Mouse (Mus musculus) stomach, embryonic 14.5 days (tissue): ENCODE data around the gene Ceacam19. TPM values are rescaled to one million over a fixed set of nuclear protein-coding genes. Genes with fewer than 3 reads are reported as not detected.

Experiments
- ATAC-seq: fragments of 200-750 bp; cut with Nextera tagmentation; 2 replicates; pipeline ENCODE4 v1.8.0; 2017; ENCODE audit warnings: low read depth, moderate TSS enrichment; ENCODE audit not compliant: insufficient number of reproducible peaks, insufficient read depth, low FRiP score
- H3K27ac ChIP-seq: fragments of 300-500 bp; sonication (generic); 2 replicates; pipeline ENCODE4 v1.5.1; 2014; ENCODE audit warnings: mild to moderate bottlenecking, low read length, moderate library complexity, mixed read lengths
- H3K27me3 ChIP-seq: fragments of 300-500 bp; sonication (generic); 2 replicates; pipeline ENCODE4 v1.6.1; 2014; ENCODE audit warnings: low read length, control low read depth, mixed read lengths; ENCODE audit not compliant: control insufficient read depth, insufficient read depth
- H3K36me3 ChIP-seq: fragments of 300-500 bp; sonication (generic); 2 replicates; pipeline ENCODE4 v1.6.1; 2014; ENCODE audit warnings: mild to moderate bottlenecking, control low read depth, low read length, moderate library complexity, mixed read lengths; ENCODE audit not compliant: control insufficient read depth, insufficient read depth
- H3K4me1 ChIP-seq: fragments of 300-500 bp; sonication (generic); 2 replicates; pipeline ENCODE4 v1.6.1; 2014; ENCODE audit warnings: low read length, control low read depth, mixed read lengths; ENCODE audit not compliant: control insufficient read depth, insufficient read depth
- H3K4me2 ChIP-seq: fragments of 300-500 bp; sonication (generic); replicated peaks from 2 replicates; pipeline ENCODE4 v1.6.1; 2014; ENCODE audit warnings: low read depth, low read length, control low read depth
- H3K4me3 ChIP-seq: fragments of 300-500 bp; sonication (generic); 2 replicates; pipeline ENCODE4 v1.5.1; 2014; ENCODE audit warnings: low read depth, low read length, control low read depth
- H3K9ac ChIP-seq: fragments of 300-500 bp; sonication (generic); replicated peaks from 2 replicates; pipeline ENCODE4 v1.6.1; 2014; ENCODE audit warnings: low read depth, mild to moderate bottlenecking, control low read depth, low read length, moderate library complexity, mixed read lengths
- H3K9me3 ChIP-seq: fragments of 300-500 bp; sonication (generic); 2 replicates; pipeline ENCODE4 v1.6.1; 2016; ENCODE audit warnings: low read depth, low read length, control low read depth; ENCODE audit not compliant: control insufficient read depth
- WGBS: fragments of 180-500 bp; shearing (Covaris S2); extraction: QIAGEN DNeasy Blood & Tissue Kit; methylation state at CpG from one replicate; pipeline ENCODE4 v1.1.7; 2014; 5-methylcytosine and 5-hydroxymethylcytosine counted together
- polyA plus RNA-seq: library from polyadenylated mRNA; unstranded; fragments of >200 nt; fragmentation: Nextera tagmentation; extraction: Ambion mirVana; gene quantifications from 2 replicates; pipeline ENCODE4 v1.2.1, GENCODE M21; 2014

Gene Ceacam19
- polyA plus RNA-seq, 1 experiment from 2014 or later, result 0.14 TPM

DNA sequence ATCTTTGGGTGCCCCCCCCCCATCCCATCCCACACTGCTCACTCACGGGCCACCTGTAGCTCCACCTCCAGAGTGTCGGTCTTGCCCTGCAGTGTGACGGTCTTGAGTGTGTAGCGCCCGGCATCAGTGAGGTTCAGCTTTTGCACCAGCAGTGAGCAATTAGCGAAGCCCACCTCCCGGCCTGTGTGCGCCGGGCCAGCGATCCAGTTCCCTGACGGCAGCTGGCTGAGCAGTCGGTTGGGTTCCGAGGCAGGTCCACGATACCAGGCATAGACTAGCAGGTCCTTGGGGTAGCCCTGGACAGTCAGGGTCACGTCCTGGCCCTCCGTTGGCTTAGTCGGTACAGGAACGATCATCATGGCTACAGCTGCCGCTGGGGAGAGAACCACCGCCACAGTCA is 34.2 kb downstream of the Ceacam19 start:
- H3K27ac ChIP-seq, result no peak overlapping the region
- WGBS, result 86% methylated on average over 20 of the region's 20 CpGs
- no peak overlapping the region for H3K4me2 ChIP-seq
- ATAC-seq, result no peak
- H3K4me1 ChIP-seq, result no peaks in the 10 kb centered on the region
- H3K4me3 ChIP-seq, result no peak overlapping the region
- no peaks in the 10 kb centered on the region for H3K27me3 ChIP-seq
- no peaks in the 10 kb centered on the region for H3K9me3 ChIP-seq
- no peaks in the 10 kb centered on the region for H3K36me3 ChIP-seq
- no peak overlapping the region for H3K9ac ChIP-seq

DNA sequence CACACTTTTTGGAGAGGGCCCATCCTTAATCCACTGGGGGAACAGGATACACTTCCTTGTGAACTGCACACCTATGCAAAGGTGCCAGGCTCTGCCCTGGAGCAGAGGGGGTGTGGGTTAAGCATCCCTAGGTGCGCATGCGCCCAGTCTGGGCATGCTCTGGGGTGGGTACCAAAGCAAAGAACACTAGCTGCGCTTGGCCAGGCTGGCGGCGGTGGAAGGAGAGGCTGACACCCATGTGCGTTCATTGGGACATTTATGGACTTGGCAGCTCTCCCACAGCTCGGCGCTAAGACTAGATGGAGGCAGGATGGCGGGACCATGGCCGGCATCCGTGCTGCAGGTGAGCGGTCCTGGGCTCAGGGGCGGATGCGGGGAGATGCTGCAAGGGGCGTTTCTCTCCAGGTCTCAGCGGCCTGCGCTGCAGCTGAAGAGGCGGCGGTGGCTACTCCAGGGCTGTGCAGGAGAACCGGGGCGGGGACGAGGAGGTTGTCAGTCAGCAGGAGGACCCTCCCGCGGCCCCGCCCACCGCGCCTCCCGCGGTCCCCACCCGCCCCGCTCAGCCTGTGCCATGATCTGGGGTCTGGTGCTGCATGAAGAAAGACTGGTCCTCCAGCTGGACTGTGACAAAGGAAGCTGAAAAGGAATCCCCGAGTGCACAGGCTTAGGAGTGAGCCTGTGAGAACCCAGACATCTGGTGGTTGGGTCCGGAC is 35.8 kb downstream of the Ceacam19 start, which contains the start of gene Gm19345:
TSS of gene Gm19345 (plus strand) at position 146 of the 713 bp plus-strand sequence.
- Histone ChIP-seq H3K27me3 (no peaks in the 10 kb centered on the region), H3K4me1 (no peaks in the 10 kb centered on the region), H3K4me2 (peak within 1 kb of the TSS; percentile 28), H3K36me3 (no peaks in the 10 kb centered on the region), H3K27ac (no peak within 1 kb of the TSS), H3K9me3 (no peaks in the 10 kb centered on the region), H3K9ac (no peak within 1 kb of the TSS), H3K4me3 (peak within 1 kb of the TSS; percentile 14)
- peak; percentile 73 for ATAC-seq
- WGBS, result 4% methylated on average over 33 of the region's 33 CpGs

DNA sequence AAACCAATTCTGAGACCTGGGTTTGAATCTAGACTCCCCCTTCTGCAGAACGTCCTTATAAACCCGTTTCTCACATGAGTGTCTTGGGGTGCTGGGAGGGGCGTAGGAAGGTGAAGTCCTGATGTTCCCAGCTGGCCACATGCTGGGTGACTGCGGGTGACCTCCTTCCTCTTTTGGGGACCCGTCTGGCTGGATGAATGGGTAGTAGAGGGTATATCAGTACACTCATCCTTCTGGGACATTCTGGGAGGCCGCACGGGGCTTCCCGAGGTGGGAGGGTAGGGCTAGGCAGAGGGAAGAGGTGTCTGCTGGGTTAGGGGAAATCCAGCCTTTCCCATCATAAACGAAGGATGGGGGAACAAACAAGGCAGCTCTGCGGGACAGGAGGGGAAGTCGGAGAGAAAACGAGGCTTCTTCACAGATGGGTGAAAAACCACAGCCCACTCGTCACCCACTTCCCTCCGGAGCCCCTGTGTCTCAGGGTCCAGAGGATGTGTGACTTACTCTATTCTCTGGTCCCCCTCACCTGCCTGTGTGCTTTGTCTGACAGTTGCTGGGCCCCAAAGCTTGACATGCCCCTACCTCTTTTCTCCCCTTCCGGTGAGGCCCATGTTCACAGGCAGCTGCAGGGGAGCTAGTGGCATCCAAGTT is 43.1 kb downstream of the Ceacam19 start:
- Histone ChIP-seq H3K9ac (no peak overlapping the region), H3K27ac (no peak overlapping the region), H3K4me2 (no peak overlapping the region), H3K27me3 (no peaks in the 10 kb centered on the region), H3K4me3 (no peak overlapping the region), H3K9me3 (no peaks in the 10 kb centered on the region), H3K36me3 (no peaks in the 10 kb centered on the region), H3K4me1 (no peaks in the 10 kb centered on the region)
- ATAC-seq, result no peak
- WGBS, result 69% methylated on average over 15 of the region's 15 CpGs

DNA sequence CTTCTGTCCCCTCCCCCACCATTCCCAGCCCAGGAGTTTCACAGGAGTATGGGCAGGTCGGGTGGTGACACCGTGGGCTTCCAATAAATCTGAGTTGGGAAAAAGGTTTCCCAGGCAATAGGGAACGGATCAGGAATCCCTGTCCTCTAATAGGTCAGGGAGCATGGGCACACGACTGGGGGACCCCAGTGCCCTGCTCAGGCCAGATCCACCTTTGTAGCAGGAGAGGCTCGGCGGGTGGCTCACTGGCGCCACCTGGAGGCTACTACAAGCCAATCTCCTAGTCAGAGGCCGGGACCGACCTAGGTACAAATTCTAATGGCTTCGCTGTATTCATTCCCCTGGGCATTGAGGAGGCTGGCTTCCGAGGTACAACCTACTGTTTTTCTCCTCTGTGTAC is 44.2 kb downstream of the Ceacam19 start:
- 6% methylated on average over 11 of the region's 11 CpGs for WGBS
- H3K9ac ChIP-seq, result no peak overlapping the region
- H3K9me3 ChIP-seq, result no peaks in the 10 kb centered on the region
- H3K27me3 ChIP-seq, result no peaks in the 10 kb centered on the region
- H3K27ac ChIP-seq, result no peak overlapping the region
- ATAC-seq, result peak; percentile 59; the same call in 1 of the 2 replicates
- no peak overlapping the region for H3K4me2 ChIP-seq
- H3K4me1 ChIP-seq, result no peaks in the 10 kb centered on the region
- H3K36me3 ChIP-seq, result no peaks in the 10 kb centered on the region
- no peak overlapping the region for H3K4me3 ChIP-seq

DNA sequence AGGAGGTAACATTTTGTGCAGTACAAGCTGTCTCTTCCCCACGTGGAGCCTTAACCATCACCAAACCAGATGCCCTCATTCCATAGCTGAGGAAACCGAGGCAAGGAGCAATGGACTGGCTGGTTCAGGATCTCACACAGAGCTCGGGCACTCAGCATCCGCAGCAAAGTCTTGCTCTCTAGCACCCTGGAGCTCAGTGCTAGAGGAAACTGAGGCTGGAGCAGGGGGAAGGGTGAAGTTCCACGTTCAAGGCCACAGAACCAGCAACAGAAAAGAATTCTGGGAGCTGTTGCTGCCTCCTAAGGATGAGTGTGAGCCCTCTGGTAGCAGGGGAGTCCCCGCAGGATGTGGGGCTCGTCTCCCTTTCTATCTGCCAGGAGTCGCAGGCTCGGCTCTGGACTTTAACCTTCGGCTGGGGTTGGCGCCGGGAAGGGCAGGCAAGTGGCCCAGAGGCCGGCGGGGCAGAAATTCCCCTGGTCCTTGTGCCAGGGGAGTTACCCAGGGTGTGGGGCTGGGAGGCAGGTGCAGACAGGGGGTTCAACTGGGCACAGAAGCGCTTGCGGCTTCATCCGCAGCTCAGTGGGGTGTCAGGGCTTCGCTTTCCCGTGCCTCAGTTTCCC is 44.8 kb downstream of the Ceacam19 start:
- Histone ChIP-seq H3K27me3 (no peaks in the 10 kb centered on the region), H3K4me2 (no peak overlapping the region), H3K36me3 (no peaks in the 10 kb centered on the region), H3K4me1 (no peaks in the 10 kb centered on the region), H3K27ac (no peak overlapping the region), H3K9me3 (no peaks in the 10 kb centered on the region), H3K4me3 (no peak overlapping the region), H3K9ac (no peak overlapping the region)
- no peak for ATAC-seq
- WGBS, result 30% methylated on average over 19 of the region's 19 CpGs

DNA sequence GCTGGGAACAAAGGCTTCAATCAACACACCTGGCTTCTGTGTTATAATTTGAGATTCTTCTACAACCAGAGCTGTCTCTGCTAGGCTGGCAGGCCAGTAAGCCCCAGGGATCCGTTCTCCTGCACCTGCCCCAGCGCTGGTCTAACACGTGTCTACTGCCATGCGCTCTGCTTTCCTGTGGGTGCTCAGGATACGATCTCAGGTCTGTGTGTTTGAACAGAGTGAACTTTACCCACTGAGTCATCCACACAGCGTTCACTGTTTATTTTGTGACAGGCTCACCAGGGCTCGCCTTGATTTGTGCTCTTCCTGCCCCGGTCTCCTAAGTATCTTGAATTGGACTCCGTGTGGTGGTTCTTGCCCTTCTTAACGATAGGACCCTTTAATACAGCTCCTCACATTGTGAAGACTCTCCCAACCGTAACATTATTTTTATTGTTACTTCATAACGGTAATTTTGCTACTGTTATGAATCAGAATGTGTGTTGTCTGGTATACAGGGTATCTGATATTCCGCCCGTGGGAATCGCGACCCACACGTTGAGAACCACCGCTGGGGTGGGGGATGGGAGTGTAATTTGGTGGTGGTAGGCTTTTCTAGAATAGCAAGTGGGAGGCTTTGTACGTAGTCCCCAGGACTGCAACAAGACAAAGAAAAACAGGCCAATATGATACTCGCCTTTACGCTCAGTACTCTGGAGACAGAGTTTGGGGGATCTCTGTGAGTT is 45.9 kb downstream of the Ceacam19 start:
- no peak overlapping the region for H3K4me3 ChIP-seq
- no peaks in the 10 kb centered on the region for H3K4me1 ChIP-seq
- no peak overlapping the region for H3K4me2 ChIP-seq
- no peaks in the 10 kb centered on the region for H3K27me3 ChIP-seq
- H3K9me3 ChIP-seq, result no peaks in the 10 kb centered on the region
- peak overlapping the region; percentile 66; the same call in 1 of the 2 replicates for H3K27ac ChIP-seq
- WGBS, result 66% methylated on average over 21 of the region's 21 CpGs
- ATAC-seq, result peak; percentile 87
- no peak overlapping the region for H3K9ac ChIP-seq
- H3K36me3 ChIP-seq, result no peaks in the 10 kb centered on the region

DNA sequence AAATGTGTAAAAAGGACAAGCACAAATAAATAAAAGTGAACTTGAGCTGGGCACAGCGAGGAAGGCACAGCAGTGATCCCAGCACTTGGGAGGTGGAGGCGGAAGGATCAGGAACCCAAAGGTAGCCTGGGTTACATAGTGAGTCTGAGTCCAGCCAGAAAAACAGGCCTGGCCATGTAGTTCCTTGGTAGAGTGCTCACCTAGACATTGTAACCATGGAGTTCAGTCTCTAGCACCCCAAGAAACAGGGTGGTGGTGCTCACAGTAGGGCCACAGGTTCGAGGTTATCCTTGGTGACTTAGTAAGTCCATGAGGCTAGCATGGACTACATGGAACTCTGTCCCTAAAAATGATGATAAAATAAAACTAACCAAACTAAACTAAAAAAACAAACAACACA is 46.8 kb downstream of the Ceacam19 start:
- WGBS, result 81% methylated on average over 3 of the region's 3 CpGs
- Histone ChIP-seq H3K9ac (no peak overlapping the region), H3K4me3 (no peak overlapping the region), H3K4me1 (no peaks in the 10 kb centered on the region), H3K36me3 (no peaks in the 10 kb centered on the region), H3K4me2 (no peak overlapping the region), H3K27ac (no peak overlapping the region), H3K9me3 (no peaks in the 10 kb centered on the region), H3K27me3 (no peaks in the 10 kb centered on the region)
- ATAC-seq, result no peak

DNA sequence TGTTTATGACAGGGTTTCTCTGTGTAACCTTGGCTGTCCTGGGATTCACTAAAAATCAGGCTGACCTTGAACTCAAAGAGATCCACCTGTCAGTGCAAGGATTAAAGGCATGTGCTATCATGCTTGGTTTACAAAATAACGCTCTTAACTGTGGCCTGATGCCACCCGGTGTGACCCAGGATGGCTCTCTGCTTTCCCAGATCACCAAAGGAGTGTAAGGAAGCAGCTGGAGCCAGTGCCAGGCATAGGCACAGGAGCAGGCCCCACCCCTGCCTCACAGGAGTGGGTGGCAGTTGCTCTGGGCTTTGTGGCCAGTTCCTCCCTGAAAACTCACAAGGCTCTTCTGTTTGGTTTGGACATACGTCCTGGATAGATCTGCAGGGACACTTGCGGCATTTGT is 47.4 kb downstream of the Ceacam19 start:
- WGBS, result 76% methylated on average over 4 of the region's 4 CpGs
- Histone ChIP-seq H3K36me3 (no peaks in the 10 kb centered on the region), H3K4me1 (no peaks in the 10 kb centered on the region), H3K4me2 (no peak overlapping the region), H3K27ac (no peak overlapping the region), H3K9me3 (no peaks in the 10 kb centered on the region), H3K4me3 (no peak overlapping the region), H3K27me3 (no peaks in the 10 kb centered on the region), H3K9ac (no peak overlapping the region)
- ATAC-seq, result no peak
